In the genomic region with DNA sequence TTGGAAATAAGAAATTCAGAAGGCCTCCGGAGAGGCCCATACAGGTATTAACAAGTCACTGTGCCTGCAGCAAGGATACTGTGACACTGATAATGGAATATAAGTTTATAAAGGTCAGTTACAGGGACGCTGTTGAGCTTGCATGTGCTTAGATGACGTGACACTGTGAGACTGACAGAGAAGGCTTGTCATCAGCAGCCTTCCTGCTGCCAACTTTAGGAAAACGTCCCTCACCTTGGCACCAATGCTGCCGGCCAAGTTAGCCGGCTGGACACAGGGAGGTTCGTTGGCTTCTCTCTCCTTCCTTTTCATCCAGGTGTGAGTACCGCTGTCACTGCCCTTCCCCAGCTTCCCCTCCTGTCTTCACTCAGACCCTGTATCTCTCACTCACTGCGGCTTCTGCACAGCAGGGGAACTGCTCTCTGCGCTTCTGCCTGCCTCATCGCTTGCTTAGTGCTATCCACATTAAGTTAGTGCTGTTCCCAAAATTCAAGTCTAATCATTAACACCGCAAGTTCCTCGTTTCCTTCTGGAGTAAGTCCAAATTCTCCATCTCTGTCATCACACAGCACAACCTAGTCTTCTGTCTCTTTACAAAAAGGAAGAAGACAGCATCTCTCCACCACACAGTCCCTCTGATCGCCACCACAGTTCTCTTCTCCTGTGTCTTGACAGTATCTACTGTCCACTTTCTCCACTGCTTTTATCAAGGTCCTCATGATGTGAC, we compare ENCODE assay signal across 25 mouse cellular contexts. TPM values are rescaled to one million over a fixed set of nuclear protein-coding genes. Genes with fewer than 3 reads are reported as not detected.
DNase-seq lines count a peak whose midpoint lies in the region; ATAC-seq and TF ChIP-seq lines count a peak whose summit lies in the region.
"Had no signal": no experiment of that assay in that cellular context is flagged by ENCODE, and none has a peak within 500 bp of the region (broad histone marks: within the 10 kb centered on the region; RNA-seq: fewer than 3 reads in every experiment).

No protein-coding gene starts in this region.

- ATAC-seq in liver, postnatal 0 days, result no peak
- 0 out of 2 replicates have a peak, but pooled peaks have one; percentile 20 for ATAC-seq in heart, embryonic 16.5 days (replicated peaks; ENCODE audit: extremely low read depth, insufficient read depth, low FRiP score)
- no peak for ATAC-seq in forebrain, embryonic 14.5 days
- ATAC-seq: hindbrain, postnatal 0 days; intestine, embryonic 16.5 days; midbrain, embryonic 16.5 days had no signal

- no peak overlapping the region for H3K27ac ChIP-seq in heart, embryonic 10.5 days
- H3K27ac ChIP-seq in liver, adult 2 months (replicated peaks; ENCODE audit: insufficient read depth, low read depth, low read length), result no peak overlapping the region
- no peak overlapping the region for H3K27ac ChIP-seq in liver, postnatal 0 days (ENCODE audit: low read depth)
- H3K27ac ChIP-seq in heart, embryonic 16.5 days (ENCODE audit: low read length), result no peak overlapping the region; the same call in 1 of the 2 replicates
- H3K27ac ChIP-seq in forebrain, embryonic 14.5 days (ENCODE audit: low read depth, low read length), result no peak overlapping the region
- H3K27ac ChIP-seq: embryonic facial prominence, embryonic 12.5 days; forebrain, embryonic 12.5 days; hindbrain, embryonic 10.5 days; hindbrain, postnatal 0 days; limb, embryonic 15.5 days; liver, embryonic 15.5 days; macrophage; midbrain, embryonic 10.5 days; neural tube, embryonic 13.5 days had no signal

- no peak overlapping the region for H3K9ac ChIP-seq in liver, adult 2 months (ENCODE audit: low read depth, low read length)
- H3K9ac ChIP-seq in liver, postnatal 0 days (replicated peaks), result no peak overlapping the region
- H3K9ac ChIP-seq in heart, embryonic 16.5 days (ENCODE audit: low read length), result no peak overlapping the region
- H3K9ac ChIP-seq in forebrain, embryonic 14.5 days (ENCODE audit: low read length), result no peak overlapping the region
- H3K9ac ChIP-seq: embryonic facial prominence, embryonic 12.5 days; forebrain, embryonic 12.5 days; limb, embryonic 15.5 days; liver, embryonic 15.5 days; neural tube, embryonic 13.5 days had no signal

- TF ChIP-seq EP300 in liver, postnatal 0 days (IDR thresholded peaks at IDR 0.05; ENCODE audit: low read depth), result no peak

- peaks cover 4% of the 10 kb centered on the region; the same call in 1 of the 2 replicates for H3K36me3 ChIP-seq in heart, embryonic 10.5 days
- H3K36me3 ChIP-seq in liver, adult 2 months (ENCODE audit: control insufficient read depth, insufficient read depth, low read length), result peaks cover 4% of the 10 kb centered on the region; the same call in 1 of the 2 replicates
- no peaks in the 10 kb centered on the region for H3K36me3 ChIP-seq in liver, postnatal 0 days (replicated peaks; ENCODE audit: insufficient read depth, low read length)
- H3K36me3 ChIP-seq in heart, embryonic 16.5 days (ENCODE audit: control insufficient read depth, insufficient read depth), result no peaks in the 10 kb centered on the region
- no peaks in the 10 kb centered on the region for H3K36me3 ChIP-seq in forebrain, embryonic 14.5 days (ENCODE audit: control insufficient read depth, insufficient read depth, low read length)
- H3K36me3 ChIP-seq: forebrain, embryonic 12.5 days; liver, embryonic 15.5 days had no signal

- WGBS in heart, embryonic 10.5 days, result 67% methylated on average over 14 of the region's 14 CpGs
- WGBS in liver, adult 2 months, result 71% methylated on average over 14 of the region's 14 CpGs
- WGBS in liver, postnatal 0 days (ENCODE audit: insufficient replicate concordance), result 79% methylated on average over 14 of the region's 14 CpGs
- 52% methylated on average over 14 of the region's 14 CpGs for WGBS in heart, embryonic 16.5 days
- 73% methylated on average over 14 of the region's 14 CpGs for WGBS in forebrain, embryonic 14.5 days

- peaks cover 2% of the 10 kb centered on the region; the same call in 1 of the 2 replicates for H3K79me2 ChIP-seq in liver, adult 2 months (ENCODE audit: control insufficient read depth, insufficient read depth, low read length)

- no peak for TF ChIP-seq CTCF in liver, adult 2 months (IDR thresholded peaks at IDR 0.05; ENCODE audit: low read depth, low read length)
- TF ChIP-seq CTCF in liver, postnatal 0 days (IDR thresholded peaks at IDR 0.05; ENCODE audit: low read depth), result no peak

- H3K27me3 ChIP-seq in heart, embryonic 10.5 days (ENCODE audit: insufficient read depth, poor library complexity, severe bottlenecking), result no peaks in the 10 kb centered on the region
- no peaks in the 10 kb centered on the region for H3K27me3 ChIP-seq in liver, adult 2 months (ENCODE audit: control insufficient read depth, insufficient read depth, low read length)
- H3K27me3 ChIP-seq in liver, postnatal 0 days (ENCODE audit: insufficient read depth, low read length), result no peaks in the 10 kb centered on the region
- H3K27me3 ChIP-seq in heart, embryonic 16.5 days (ENCODE audit: control insufficient read depth, insufficient read depth, low read length), result no peaks in the 10 kb centered on the region
- H3K27me3 ChIP-seq in forebrain, embryonic 14.5 days (replicated peaks; ENCODE audit: control insufficient read depth, insufficient read depth, low read length), result no peaks in the 10 kb centered on the region
- H3K27me3 ChIP-seq: embryonic facial prominence, embryonic 12.5 days; forebrain, embryonic 12.5 days; limb, embryonic 15.5 days; liver, embryonic 15.5 days; neural tube, embryonic 13.5 days had no signal

- no peak overlapping the region for H3K4me3 ChIP-seq in heart, embryonic 10.5 days
- no peak overlapping the region for H3K4me3 ChIP-seq in liver, adult 2 months (ENCODE audit: insufficient read depth, low read depth, low read length)
- no peak overlapping the region for H3K4me3 ChIP-seq in liver, postnatal 0 days (ENCODE audit: low read depth, low read length)
- H3K4me3 ChIP-seq in heart, embryonic 16.5 days (ENCODE audit: low read length), result no peak overlapping the region
- no peak overlapping the region for H3K4me3 ChIP-seq in forebrain, embryonic 14.5 days (ENCODE audit: low read depth, low read length)
- H3K4me3 ChIP-seq: embryonic facial prominence, embryonic 12.5 days; erythroblast, embryonic 14.5 days; forebrain, embryonic 12.5 days; hindbrain, embryonic 10.5 days; limb, embryonic 15.5 days; liver, embryonic 15.5 days; midbrain, embryonic 10.5 days; myocyte; neural tube, embryonic 13.5 days had no signal

- H3K9me3 ChIP-seq in heart, embryonic 10.5 days, result no peaks in the 10 kb centered on the region
- H3K9me3 ChIP-seq in liver, postnatal 0 days (ENCODE audit: low read length), result no peaks in the 10 kb centered on the region
- H3K9me3 ChIP-seq in heart, embryonic 16.5 days (replicated peaks; ENCODE audit: control insufficient read depth, low read length), result no peaks in the 10 kb centered on the region
- no peaks in the 10 kb centered on the region for H3K9me3 ChIP-seq in forebrain, embryonic 14.5 days (replicated peaks; ENCODE audit: control insufficient read depth, low read length)
- H3K9me3 ChIP-seq: embryonic facial prominence, embryonic 12.5 days; forebrain, embryonic 12.5 days; hindbrain, embryonic 10.5 days; limb, embryonic 15.5 days; liver, embryonic 15.5 days; midbrain, embryonic 10.5 days; neural tube, embryonic 13.5 days had no signal

- no peak for TF ChIP-seq POLR2A in liver, adult 2 months (IDR thresholded peaks at IDR 0.05; ENCODE audit: extremely low read depth, insufficient read depth, low read length)

- no peak overlapping the region for H3K4me2 ChIP-seq in liver, postnatal 0 days (ENCODE audit: low read depth, low read length)
- no peak overlapping the region for H3K4me2 ChIP-seq in heart, embryonic 16.5 days (ENCODE audit: low read depth, low read length)
- H3K4me2 ChIP-seq in forebrain, embryonic 14.5 days (ENCODE audit: low read length), result no peak overlapping the region
- H3K4me2 ChIP-seq: embryonic facial prominence, embryonic 12.5 days; forebrain, embryonic 12.5 days; limb, embryonic 15.5 days; liver, embryonic 15.5 days; neural tube, embryonic 13.5 days had no signal

- DNase-seq in heart, adult 18-20 months, result peak; percentile 42 to 59
- DNase-seq in heart, embryonic 10.5 days (ENCODE audit: low spot score), result no peak
- DNase-seq in liver, adult 2 months (ENCODE audit: extremely low read depth, low read depth, low spot score), result peak; percentile 26
- no peak for DNase-seq in liver, postnatal 0 days
- no peak for DNase-seq in kidney, postnatal 36 days
- no peak for DNase-seq in forebrain, embryonic 14.5 days (ENCODE audit: low spot score)
- DNase-seq: cerebellum, adult 2 months; cerebellum, postnatal 25 days; kidney, postnatal 25 days; retina, postnatal 1 day; right cerebral cortex, postnatal 25 days had no signal

- H3K4me1 ChIP-seq in heart, embryonic 10.5 days, result peaks cover 25% of the 10 kb centered on the region
- H3K4me1 ChIP-seq in liver, adult 2 months (ENCODE audit: control insufficient read depth, insufficient read depth, low read length), result no peaks in the 10 kb centered on the region
- H3K4me1 ChIP-seq in liver, postnatal 0 days (ENCODE audit: insufficient read depth), result no peaks in the 10 kb centered on the region
- peaks cover 26% of the 10 kb centered on the region for H3K4me1 ChIP-seq in heart, embryonic 16.5 days (ENCODE audit: control insufficient read depth, insufficient read depth, low read length)
- H3K4me1 ChIP-seq in forebrain, embryonic 14.5 days (ENCODE audit: control insufficient read depth, insufficient read depth, low read length), result no peaks in the 10 kb centered on the region
- H3K4me1 ChIP-seq: embryonic facial prominence, embryonic 12.5 days; limb, embryonic 15.5 days; liver, embryonic 15.5 days had no signal

RNA-seq across cellular contexts. Expression of gene Ric8b, which starts 20.8 kb away (rescaled TPM):
- 10 to 100 TPM; 37.8 to 42.2 TPM for total RNA-seq in heart, adult 18-20 months (2021)
- polyA plus RNA-seq in heart, embryonic 10.5 days (2016; fragmentation: Nextera tagmentation; extraction: Ambion mirVana), result 21.0 and 23.5 TPM in 2 replicates
- 7.1 and 8.7 TPM in 2 replicates for total RNA-seq in liver, adult 2 months (2014; rRNA removed)
- polyA plus RNA-seq in liver, adult 2 months (2012; rRNA removed), result 4.1 and 5.1 TPM in 2 replicates
- polyA plus RNA-seq in liver, postnatal 0 days (2015; fragmentation: Nextera tagmentation; extraction: Ambion mirVana), result 2.3 and 2.6 TPM in 2 replicates
- 15.7 and 16.1 TPM in 2 replicates for polyA plus RNA-seq in heart, embryonic 16.5 days (2015; fragmentation: Nextera tagmentation; extraction: Ambion mirVana)
- polyA plus RNA-seq in forebrain, embryonic 14.5 days (2014; fragmentation: Nextera tagmentation; extraction: Ambion mirVana), result 31.2 and 36.8 TPM in 2 replicates

Comparison
In these comparisons a context has a peak if more than half of its experiments do, and no peak if none do; other contexts are left out.
1. DNase-seq: peak in heart, adult 18-20 months (2 of 2) and liver, adult 2 months (single experiment); none in heart, embryonic 10.5 days (single experiment), liver, postnatal 0 days (single experiment), kidney, postnatal 36 days (0 of 2) and forebrain, embryonic 14.5 days (single experiment).